Mouse (Mus musculus) heart, postnatal 25 days (tissue): Measurements from ENCODE around the gene Tut7. TPM values are rescaled to one million over a fixed set of nuclear protein-coding genes. Genes with fewer than 3 reads are reported as not detected.
"Not testable (repeated sequence)": the region's sequence is repeated elsewhere in the genome, so short reads cannot be mapped to it uniquely, and the experiment has no call there.

Experiments used
- DNase-seq: peaks from one replicate; pipeline ENCODE4 v3.0.0; 2022; ENCODE audit warnings: low spot score
- intact Hi-C: fragments of 180-260 bp; cut with DNase I; formaldehyde crosslinking; loops from one replicate; pipeline ENCODE4 v1.15.1; 2025
- total RNA-seq, 2 experiments: library from RNA; stranded (reverse); gene quantifications; 2 replicates each; pipeline ENCODE4 v1.2.3; 2021

Gene Tut7
- total RNA-seq, 2 experiments from 2014 or later: 41.4 to 41.9 TPM

DNA sequence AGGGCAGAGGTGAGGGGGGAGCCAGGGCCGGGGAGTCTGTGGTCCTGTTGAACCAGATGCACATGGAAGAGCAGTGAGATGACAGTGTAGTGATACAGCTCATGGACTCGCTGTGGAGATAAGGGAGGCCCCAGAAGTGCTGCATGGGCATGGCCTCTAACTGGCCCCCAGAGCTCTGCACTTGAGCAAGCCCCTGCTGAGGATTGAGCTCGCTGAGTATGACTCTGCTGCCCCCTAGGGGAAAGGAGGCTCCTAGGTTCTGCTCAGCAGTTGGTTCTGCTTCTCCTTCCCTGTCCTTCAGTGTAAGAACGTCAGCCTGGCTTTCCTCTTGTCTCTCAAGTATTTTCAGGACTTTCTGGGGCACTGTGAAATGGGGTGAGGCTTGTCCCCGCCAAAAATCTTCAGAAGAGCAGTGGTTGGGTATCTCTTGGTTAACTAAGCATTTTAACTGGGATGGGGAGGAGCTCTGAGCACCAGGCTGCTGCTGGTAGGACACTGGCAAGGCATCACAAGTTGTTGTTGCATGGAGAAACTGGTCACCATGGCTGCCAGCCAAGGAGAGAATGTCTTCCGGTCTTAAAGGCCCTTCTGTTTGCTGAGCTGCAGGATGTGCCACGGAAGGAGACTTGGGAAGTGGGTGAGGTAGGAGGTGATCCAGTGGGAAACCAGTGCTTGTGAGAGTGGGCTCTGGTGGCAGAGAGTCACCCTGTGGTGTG is 94.4 kb downstream of the Tut7 start:
- intact Hi-C loops: loop anchor here (2.0 to 5.0 kb wide), 3 partner anchors 36 to 211 kb away; partner anchors contain the start of gene 4921517D22Rik
- DNase-seq: peak; percentile 48

DNA sequence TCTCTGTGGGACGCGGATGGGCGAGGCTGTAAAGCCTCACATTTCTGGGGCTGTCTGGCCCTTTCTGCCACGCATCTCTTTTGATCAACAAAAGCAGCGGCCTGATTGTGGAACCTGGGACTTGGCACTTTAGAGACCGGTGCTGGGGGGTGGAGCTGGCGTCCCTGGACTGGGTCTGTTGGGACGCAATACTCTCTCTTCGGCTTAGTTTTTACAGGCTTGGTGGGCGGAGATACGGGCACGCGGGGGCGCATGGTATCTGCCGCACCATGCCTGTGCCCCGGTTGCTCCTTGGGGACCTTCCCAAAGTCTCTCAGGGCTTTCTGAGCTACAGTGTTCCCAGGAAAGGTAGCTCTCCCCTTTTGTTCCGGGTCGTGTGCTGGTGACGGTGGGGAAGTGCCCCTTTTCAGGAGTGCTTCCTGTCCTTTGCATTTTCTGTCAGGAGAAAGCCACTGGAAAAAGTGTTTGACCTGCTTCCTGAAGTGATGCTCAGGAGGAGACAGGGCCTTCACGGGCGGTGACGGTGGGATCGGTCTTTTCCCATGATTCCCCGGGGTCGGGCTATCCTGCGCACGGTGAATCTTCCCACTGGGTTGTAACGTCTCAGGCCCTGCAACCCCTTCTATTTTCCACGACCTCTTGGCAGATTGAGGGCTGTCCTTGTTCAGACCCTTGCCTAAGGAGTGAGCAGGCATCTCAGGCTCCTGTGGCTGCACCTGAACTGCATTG is 96.6 kb downstream of the Tut7 start:
- intact Hi-C loops: loop anchor here (5.0 kb wide), 2 partner anchors 34 to 209 kb away; partner anchors contain the start of gene 4921517D22Rik
- DNase-seq: no peak

DNA sequence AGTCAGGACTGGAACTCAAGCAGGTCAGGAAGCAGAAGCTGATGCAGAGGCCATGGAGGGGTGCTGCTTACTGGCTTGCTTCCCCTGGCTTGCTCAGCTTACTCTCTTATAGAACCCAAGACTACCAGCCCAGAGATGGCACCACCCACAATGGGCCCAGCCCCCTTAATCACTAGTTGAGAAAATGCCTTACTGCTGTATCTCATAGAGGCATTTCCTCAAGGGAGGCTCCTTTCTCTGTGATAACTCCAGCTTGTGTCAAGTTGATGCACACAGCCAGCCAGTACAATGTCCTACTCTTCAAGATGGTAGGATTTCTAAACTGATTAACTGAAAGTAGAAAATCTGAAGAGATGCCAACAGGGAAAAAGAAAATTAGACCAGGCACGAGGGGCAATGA is 100.9 kb downstream of the Tut7 start:
- intact Hi-C loops, DNase-seq: not testable (repeated sequence)

Other genes with a start within 250 kb of the Tut7 start
- gene Agtpbp1, start 237.9 kb downstream of the Tut7 start, total RNA-seq: 100 to 1,000 TPM; 143 to 166 TPM
- gene Naa35, start 237.9 kb downstream of the Tut7 start, total RNA-seq: 10 to 100 TPM; 78.6 to 96.1 TPM
- gene Golm1, start 147.3 kb downstream of the Tut7 start, total RNA-seq: 10 to 100 TPM; 16.2 to 18.3 TPM
- not detected for gene 4921517D22Rik, start 129.0 kb downstream of the Tut7 start, total RNA-seq
- gene Spata31d1a, start 112.8 kb downstream of the Tut7 start, total RNA-seq: not detected
- not detected for gene Spata31d1b, start 110.9 kb downstream of the Tut7 start, total RNA-seq
- gene Spata31d1d, start 91.4 kb downstream of the Tut7 start, total RNA-seq: not detected
- not detected for gene 1700014D04Rik, start 76.4 kb downstream of the Tut7 start, total RNA-seq
- 100 to 1,000 TPM; 221 to 222 TPM for gene Isca1, start 53.3 kb downstream of the Tut7 start, total RNA-seq
- not detected for gene Gm49354, start 40.9 kb downstream of the Tut7 start, total RNA-seq